Mouse (Mus musculus): Measurements from ENCODE around the gene Tbl3. TPM values are rescaled to one million over a fixed set of nuclear protein-coding genes. Genes with fewer than 3 reads are reported as not detected.

Tbl3 gene
- polyA plus RNA-seq, 1 experiment from 2014 or later: 111 TPM

GRCm38 (mm10) chr17:24677500-24678080 lies 29.9 kb downstream of the Tbl3 start:
- Histone ChIP-seq H3K9ac (ENCODE audit: low read length) (no peak overlapping the region), H3K4me1 (replicated peaks; ENCODE audit: control insufficient read depth, insufficient read depth, low read length) (no peaks in the 10 kb centered on the region), H3K4me3 (ENCODE audit: low read depth, low read length) (no peak overlapping the region), H3K4me2 (ENCODE audit: low read depth, low read length, severe bottlenecking) (no peak overlapping the region), H3K9me3 (ENCODE audit: control insufficient read depth, low read length) (no peaks in the 10 kb centered on the region), H3K27me3 (ENCODE audit: control insufficient read depth, insufficient read depth, low read length) (no peaks in the 10 kb centered on the region), H3K36me3 (ENCODE audit: control insufficient read depth, insufficient read depth, low read length) (peaks cover 13% of the 10 kb centered on the region; the same call in 1 of the 2 replicates), H3K27ac (ENCODE audit: low read depth, low read length) (no peak overlapping the region)
- WGBS: 93% methylated on average over 24 of the region's 24 CpGs
- no peak for ATAC-seq (replicated peaks; ENCODE audit: low FRiP score)
- no peak for DNase-seq (ENCODE audit: low spot score)

- H3K4me1 ChIP-seq (replicated peaks; ENCODE audit: control insufficient read depth, insufficient read depth, low read length): no peaks in the 10 kb centered on the region; the same call in 1 of the 2 replicates
- no peak overlapping the region for H3K4me2 ChIP-seq (ENCODE audit: low read depth, low read length, severe bottlenecking)
- H3K9me3 ChIP-seq (ENCODE audit: control insufficient read depth, low read length): no peaks in the 10 kb centered on the region
- DNase-seq (ENCODE audit: low spot score) (no peak), ATAC-seq (replicated peaks; ENCODE audit: low FRiP score) (no peak)
- H3K36me3 ChIP-seq (ENCODE audit: control insufficient read depth, insufficient read depth, low read length): peaks cover 13% of the 10 kb centered on the region; the same call in 1 of the 2 replicates
- H3K27ac ChIP-seq (ENCODE audit: low read depth, low read length): no peak overlapping the region
- no peak overlapping the region for H3K9ac ChIP-seq (ENCODE audit: low read length)
- no peaks in the 10 kb centered on the region for H3K27me3 ChIP-seq (ENCODE audit: control insufficient read depth, insufficient read depth, low read length)
- no peak overlapping the region for H3K4me3 ChIP-seq (ENCODE audit: low read depth, low read length)
- WGBS: 96% methylated on average over 5 of the region's 5 CpGs
Measured at GRCm38 (mm10) chr17:24676877-24677276, 30.6 kb downstream of the Tbl3 start.

DNA sequence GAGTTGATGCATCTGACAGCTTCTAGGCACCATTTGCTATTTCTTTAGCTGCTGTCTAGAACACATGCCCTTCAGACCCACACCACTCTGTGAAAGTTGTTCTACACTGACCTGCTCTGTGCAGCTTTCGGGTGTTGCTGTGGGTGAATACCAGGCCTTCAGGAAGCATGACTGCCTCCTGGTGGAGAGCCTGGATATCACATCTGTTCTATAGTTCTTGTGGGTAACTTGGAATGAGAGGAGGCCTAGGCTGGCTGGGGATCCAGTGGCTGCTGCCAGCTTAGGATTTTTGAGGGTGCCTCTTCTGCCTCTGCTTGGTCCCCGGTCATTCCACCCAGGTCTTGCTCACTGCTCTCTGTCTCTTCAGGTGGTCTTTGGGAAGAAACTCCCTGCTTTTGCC lies 31.3 kb downstream of the Tbl3 start:
- peaks cover 3% of the 10 kb centered on the region for H3K4me1 ChIP-seq (replicated peaks; ENCODE audit: control insufficient read depth, insufficient read depth, low read length)
- H3K9me3 ChIP-seq (ENCODE audit: control insufficient read depth, low read length): no peaks in the 10 kb centered on the region
- no peaks in the 10 kb centered on the region for H3K27me3 ChIP-seq (ENCODE audit: control insufficient read depth, insufficient read depth, low read length)
- no peak overlapping the region for H3K4me2 ChIP-seq (ENCODE audit: low read depth, low read length, severe bottlenecking)
- H3K27ac ChIP-seq (ENCODE audit: low read depth, low read length): no peak overlapping the region
- ATAC-seq (replicated peaks; ENCODE audit: low FRiP score) (0 out of 2 replicates have a peak, but pooled peaks have one; percentile 46), DNase-seq (ENCODE audit: low spot score) (peak; percentile 80)
- no peak overlapping the region for H3K9ac ChIP-seq (ENCODE audit: low read length)
- WGBS: 54% methylated on average over 2 of the region's 2 CpGs
- no peak overlapping the region for H3K4me3 ChIP-seq (ENCODE audit: low read depth, low read length)
- H3K36me3 ChIP-seq (ENCODE audit: control insufficient read depth, insufficient read depth, low read length): peaks cover 13% of the 10 kb centered on the region; the same call in 1 of the 2 replicates

DNA sequence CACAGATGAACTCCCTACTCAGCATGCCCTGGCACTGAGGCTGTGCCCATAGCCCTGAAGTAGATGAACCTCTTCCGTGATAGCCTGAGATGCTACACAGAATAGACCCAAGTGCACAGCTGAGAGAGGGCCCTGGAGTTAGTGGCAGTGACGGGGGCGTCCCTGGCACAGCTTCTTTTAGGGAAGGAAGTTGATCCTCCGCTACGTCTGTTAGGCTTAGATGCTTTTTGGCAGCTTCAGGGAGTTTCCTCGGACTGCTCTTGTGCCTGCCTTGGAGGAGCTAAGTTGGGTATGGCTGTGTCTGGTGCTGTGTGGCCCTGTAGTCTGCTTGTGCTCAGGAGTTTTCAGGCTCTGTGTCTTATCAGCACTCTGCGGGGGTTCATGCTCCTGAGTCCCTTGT lies 33.2 kb downstream of the Tbl3 start:
- H3K4me2 ChIP-seq (ENCODE audit: low read depth, low read length, severe bottlenecking): no peak overlapping the region
- no peaks in the 10 kb centered on the region for H3K27me3 ChIP-seq (ENCODE audit: control insufficient read depth, insufficient read depth, low read length)
- H3K9ac ChIP-seq (ENCODE audit: low read length): no peak overlapping the region
- DNase-seq (ENCODE audit: low spot score) (no peak), ATAC-seq (replicated peaks; ENCODE audit: low FRiP score) (no peak)
- WGBS: 85% methylated on average over 7 of the region's 7 CpGs
- H3K4me3 ChIP-seq (ENCODE audit: low read depth, low read length): no peak overlapping the region
- H3K4me1 ChIP-seq (replicated peaks; ENCODE audit: control insufficient read depth, insufficient read depth, low read length): peaks cover 11% of the 10 kb centered on the region
- peaks cover 6% of the 10 kb centered on the region; the same call in 1 of the 2 replicates for H3K36me3 ChIP-seq (ENCODE audit: control insufficient read depth, insufficient read depth, low read length)
- H3K27ac ChIP-seq (ENCODE audit: low read depth, low read length): no peak overlapping the region
- H3K9me3 ChIP-seq (ENCODE audit: control insufficient read depth, low read length): no peaks in the 10 kb centered on the region

GRCm38 (mm10) chr17:24672141-24672540 lies 35.3 kb downstream of the Tbl3 start:
- H3K4me1 ChIP-seq (replicated peaks; ENCODE audit: control insufficient read depth, insufficient read depth, low read length): peaks cover 13% of the 10 kb centered on the region
- ATAC-seq (replicated peaks; ENCODE audit: low FRiP score): no peak
- H3K9ac ChIP-seq (ENCODE audit: low read length): peak overlapping the region; percentile 17; the same call in 1 of the 2 replicates
- no peaks in the 10 kb centered on the region for H3K9me3 ChIP-seq (ENCODE audit: control insufficient read depth, low read length)
- no peak overlapping the region for H3K4me3 ChIP-seq (ENCODE audit: low read depth, low read length)
- no peaks in the 10 kb centered on the region for H3K27me3 ChIP-seq (ENCODE audit: control insufficient read depth, insufficient read depth, low read length)
- 0 out of 2 replicates have a peak overlapping the region, but pooled peaks have one; percentile 8 for H3K4me2 ChIP-seq (ENCODE audit: low read depth, low read length, severe bottlenecking)
- H3K36me3 ChIP-seq (ENCODE audit: control insufficient read depth, insufficient read depth, low read length): no peaks in the 10 kb centered on the region; the same call in 1 of the 2 replicates
- no peak overlapping the region for H3K27ac ChIP-seq (ENCODE audit: low read depth, low read length)
- WGBS: 31% methylated on average over 5 of the region's 5 CpGs
- no peak for DNase-seq (ENCODE audit: low spot score)

- ATAC-seq (replicated peaks; ENCODE audit: low FRiP score) (no peak), DNase-seq (ENCODE audit: low spot score) (no peak)
- WGBS: 80% methylated on average over 5 of the region's 5 CpGs
- Histone ChIP-seq H3K27ac (ENCODE audit: low read depth, low read length) (no peak overlapping the region), H3K9ac (ENCODE audit: low read length) (peak overlapping the region; percentile 14; the same call in 1 of the 2 replicates), H3K27me3 (ENCODE audit: control insufficient read depth, insufficient read depth, low read length) (no peaks in the 10 kb centered on the region), H3K36me3 (ENCODE audit: control insufficient read depth, insufficient read depth, low read length) (no peaks in the 10 kb centered on the region), H3K4me3 (ENCODE audit: low read depth, low read length) (no peak overlapping the region), H3K4me1 (replicated peaks; ENCODE audit: control insufficient read depth, insufficient read depth, low read length) (peaks cover 13% of the 10 kb centered on the region), H3K4me2 (ENCODE audit: low read depth, low read length, severe bottlenecking) (peak overlapping the region; percentile 64; the same call in 1 of the 2 replicates), H3K9me3 (ENCODE audit: control insufficient read depth, low read length) (no peaks in the 10 kb centered on the region)
Measured at GRCm38 (mm10) chr17:24671346-24671745, 36.1 kb downstream of the Tbl3 start.

GRCm38 (mm10) chr17:24670246-24670844 lies 37.1 kb downstream of the Tbl3 start:
- ATAC-seq (replicated peaks; ENCODE audit: low FRiP score) (no peak), DNase-seq (ENCODE audit: low spot score) (no peak)
- peak overlapping the region; percentile 64 for H3K4me2 ChIP-seq (ENCODE audit: low read depth, low read length, severe bottlenecking)
- H3K4me3 ChIP-seq (ENCODE audit: low read depth, low read length): peak overlapping the region; percentile 99
- peaks cover 13% of the 10 kb centered on the region for H3K4me1 ChIP-seq (replicated peaks; ENCODE audit: control insufficient read depth, insufficient read depth, low read length)
- no peaks in the 10 kb centered on the region for H3K9me3 ChIP-seq (ENCODE audit: control insufficient read depth, low read length)
- H3K27ac ChIP-seq (ENCODE audit: low read depth, low read length): peak overlapping the region; percentile 66; the same call in 1 of the 2 replicates
- peak overlapping the region; percentile 95 for H3K9ac ChIP-seq (ENCODE audit: low read length)
- H3K36me3 ChIP-seq (ENCODE audit: control insufficient read depth, insufficient read depth, low read length): no peaks in the 10 kb centered on the region
- no peaks in the 10 kb centered on the region for H3K27me3 ChIP-seq (ENCODE audit: control insufficient read depth, insufficient read depth, low read length)
- 20% methylated on average over 8 of the region's 8 CpGs for WGBS

DNA sequence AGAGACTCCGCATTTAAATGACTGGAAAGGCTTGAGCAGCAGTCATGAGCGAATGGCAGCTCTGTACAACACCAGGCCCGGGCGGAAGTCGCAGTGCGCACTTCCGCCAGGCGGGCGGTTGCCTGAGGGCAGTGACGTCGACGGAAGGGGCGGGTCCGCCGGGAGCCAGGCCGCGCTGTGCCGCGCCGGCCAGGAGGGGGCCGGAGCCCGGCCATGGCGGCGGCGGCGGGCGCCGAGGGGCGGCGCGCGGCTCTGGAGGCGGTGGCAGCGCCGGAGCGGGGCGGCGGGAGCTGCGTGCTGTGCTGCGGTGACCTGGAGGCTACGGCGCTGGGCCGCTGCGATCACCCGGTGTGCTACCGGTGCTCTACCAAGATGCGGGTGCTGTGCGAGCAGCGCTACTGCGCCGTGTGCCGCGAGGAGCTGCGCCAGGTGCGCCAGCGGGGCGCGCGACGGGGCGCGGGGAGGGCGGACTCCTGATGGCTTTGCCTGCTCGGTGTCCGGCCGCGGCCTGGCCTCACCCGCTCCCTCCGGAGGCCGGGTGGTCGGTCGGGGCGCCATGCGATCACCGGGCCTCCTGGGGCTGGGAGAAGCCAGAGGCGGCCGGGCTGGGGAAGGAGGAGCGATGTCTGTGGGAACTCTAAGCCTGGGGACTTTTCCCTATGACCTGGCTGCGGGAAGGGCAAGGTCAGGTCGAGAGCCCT lies 37.8 kb downstream of the Tbl3 start, which contains the start of gene Zfp598:
Zfp598 (plus strand) TSS at position 143 of the 701 bp plus-strand sequence.
- DNase-seq (ENCODE audit: low spot score) (peak; percentile 96), ATAC-seq (replicated peaks; ENCODE audit: low FRiP score) (peak; percentile 99)
- Histone ChIP-seq H3K9me3 (ENCODE audit: control insufficient read depth, low read length) (no peaks in the 10 kb centered on the region), H3K4me3 (ENCODE audit: low read depth, low read length) (peak within 1 kb of the TSS; percentile 99), H3K27ac (ENCODE audit: low read depth, low read length) (peak within 1 kb of the TSS; percentile 66), H3K9ac (ENCODE audit: low read length) (peak within 1 kb of the TSS; percentile 95), H3K27me3 (ENCODE audit: control insufficient read depth, insufficient read depth, low read length) (no peaks in the 10 kb centered on the region), H3K4me2 (ENCODE audit: low read depth, low read length, severe bottlenecking) (peak within 1 kb of the TSS; percentile 64), H3K4me1 (replicated peaks; ENCODE audit: control insufficient read depth, insufficient read depth, low read length) (peaks cover 13% of the 10 kb centered on the region), H3K36me3 (ENCODE audit: control insufficient read depth, insufficient read depth, low read length) (no peaks in the 10 kb centered on the region)
- WGBS: under 1% methylated on average over 80 of the region's 80 CpGs
